Comparison of ENCODE assay signal across 8 mouse cellular contexts in genomic region chr7:64451441-64451840, GRCm38 (mm10). TPM values are rescaled to one million over a fixed set of nuclear protein-coding genes. Genes with fewer than 3 reads are reported as not detected.
DNase-seq lines count a peak whose midpoint lies in the region; ATAC-seq lines count a peak whose summit lies in the region.

No protein-coding gene starts in this region.

- H3K9ac ChIP-seq in forebrain, embryonic 14.5 days (ENCODE audit: low read length), result no peak overlapping the region
- H3K9ac ChIP-seq in neural tube, embryonic 11.5 days (ENCODE audit: low read length), result no peak overlapping the region

- no peaks in the 10 kb centered on the region for H3K9me3 ChIP-seq in forebrain, embryonic 14.5 days (replicated peaks; ENCODE audit: control insufficient read depth, low read length)
- H3K9me3 ChIP-seq in neural tube, embryonic 11.5 days (ENCODE audit: control insufficient read depth, low read length), result no peaks in the 10 kb centered on the region

- H3K4me2 ChIP-seq in forebrain, embryonic 14.5 days (ENCODE audit: low read length), result no peak overlapping the region
- H3K4me2 ChIP-seq in neural tube, embryonic 11.5 days (ENCODE audit: low read depth), result no peak overlapping the region

- peaks cover 4% of the 10 kb centered on the region for H3K4me1 ChIP-seq in forebrain, embryonic 14.5 days (ENCODE audit: control insufficient read depth, insufficient read depth, low read length)
- H3K4me1 ChIP-seq in neural tube, embryonic 11.5 days (ENCODE audit: control insufficient read depth, insufficient read depth, low read length), result no peaks in the 10 kb centered on the region

- 31% methylated on average over 4 of the region's 4 CpGs for WGBS in forebrain, embryonic 14.5 days
- WGBS in neural tube, embryonic 11.5 days, result 30% methylated on average over 4 of the region's 4 CpGs

- DNase-seq in forebrain, embryonic 14.5 days (ENCODE audit: low spot score), result peak; percentile 83
- peak; percentile 61 to 73 for DNase-seq in layer of hippocampus, postnatal 10 days (ENCODE audit: low spot score in 2 of 2)
- DNase-seq in neural tube, embryonic 11.5 days (ENCODE audit: low spot score), result peak; percentile 50
- DNase-seq in testis, postnatal 14 days (ENCODE audit: low spot score), result no peak
- no peak for DNase-seq in heart, adult 8-10 months (ENCODE audit: low spot score)
- DNase-seq in urinary bladder, postnatal 14 days (ENCODE audit: low spot score), result no peak
- no peak for DNase-seq in natural killer cell, adult 2 months (ENCODE audit: low spot score in 2 of 2)

- no peaks in the 10 kb centered on the region for H3K36me3 ChIP-seq in forebrain, embryonic 14.5 days (ENCODE audit: control insufficient read depth, insufficient read depth, low read length)
- H3K36me3 ChIP-seq in neural tube, embryonic 11.5 days (ENCODE audit: control insufficient read depth, insufficient read depth, low read length), result no peaks in the 10 kb centered on the region

- H3K27ac ChIP-seq in forebrain, embryonic 14.5 days (ENCODE audit: low read depth, low read length), result peak overlapping the region; percentile 75
- H3K27ac ChIP-seq in neural tube, embryonic 11.5 days (ENCODE audit: low read depth, low read length), result no peak overlapping the region

- H3K4me3 ChIP-seq in forebrain, embryonic 14.5 days (ENCODE audit: low read depth, low read length), result no peak overlapping the region
- H3K4me3 ChIP-seq in neural tube, embryonic 11.5 days (ENCODE audit: low read depth, low read length), result no peak overlapping the region

- peak; percentile 82; the same call in 1 of the 2 replicates for ATAC-seq in cerebellum, adult (ENCODE audit: insufficient number of reproducible peaks, low FRiP score, low TSS enrichment)
- ATAC-seq in forebrain, embryonic 14.5 days, result peak; percentile 88
- ATAC-seq in neural tube, embryonic 11.5 days (ENCODE audit: insufficient read depth, low FRiP score, low TSS enrichment), result peak; percentile 65

- no peaks in the 10 kb centered on the region for H3K27me3 ChIP-seq in forebrain, embryonic 14.5 days (replicated peaks; ENCODE audit: control insufficient read depth, insufficient read depth, low read length)
- H3K27me3 ChIP-seq in neural tube, embryonic 11.5 days (ENCODE audit: control insufficient read depth, insufficient read depth, low read length), result no peaks in the 10 kb centered on the region

RNA-seq across cellular contexts. Expression of gene Apba2, which starts 50.1 kb away (rescaled TPM):
- polyA plus RNA-seq in forebrain, embryonic 14.5 days (2014; fragmentation: Nextera tagmentation; extraction: Ambion mirVana), result 113 and 159 TPM in 2 replicates
- total RNA-seq in layer of hippocampus, postnatal 10 days (2021), result 100 to 1,000 TPM; 300 to 305 TPM
- polyA plus RNA-seq in neural tube, embryonic 11.5 days (2014; fragmentation: Nextera tagmentation; extraction: Ambion mirVana), result 97.6 and 123 TPM in 2 replicates
- 1 to 10 TPM; 1.1 to 1.9 (median 1.4) TPM for total RNA-seq in heart, adult 8-10 months (2022)

RNA-seq across cellular contexts. Expression of gene Mcee, which starts 59.0 kb away (rescaled TPM):
- 40.3 and 42.2 TPM in 2 replicates for polyA plus RNA-seq in forebrain, embryonic 14.5 days (2014; fragmentation: Nextera tagmentation; extraction: Ambion mirVana)
- 10 to 100 TPM; 44.0 to 47.0 TPM for total RNA-seq in layer of hippocampus, postnatal 10 days (2021)
- 34.2 and 39.7 TPM in 2 replicates for polyA plus RNA-seq in neural tube, embryonic 11.5 days (2014; fragmentation: Nextera tagmentation; extraction: Ambion mirVana)
- 100 to 1,000 TPM; 186 to 213 (median 202) TPM for total RNA-seq in heart, adult 8-10 months (2022)

RNA-seq across cellular contexts. Expression of gene Mphosph10, which starts 59.4 kb away (rescaled TPM):
- polyA plus RNA-seq in forebrain, embryonic 14.5 days (2014; fragmentation: Nextera tagmentation; extraction: Ambion mirVana), result 25.9 and 28.0 TPM in 2 replicates
- 10 to 100 TPM; 19.5 to 24.6 TPM for total RNA-seq in layer of hippocampus, postnatal 10 days (2021)
- polyA plus RNA-seq in neural tube, embryonic 11.5 days (2014; fragmentation: Nextera tagmentation; extraction: Ambion mirVana), result 51.9 and 54.4 TPM in 2 replicates
- total RNA-seq in heart, adult 8-10 months (2022), result 10 to 100 TPM; 13.0 to 15.5 (median 15.1) TPM

Comparison
In these comparisons a context has a peak if more than half of its experiments do, and no peak if none do; other contexts are left out.
1. DNase-seq: peak in forebrain, embryonic 14.5 days (single experiment), layer of hippocampus, postnatal 10 days (2 of 2) and neural tube, embryonic 11.5 days (single experiment); none in testis, postnatal 14 days (single experiment), heart, adult 8-10 months (single experiment), urinary bladder, postnatal 14 days (single experiment) and natural killer cell, adult 2 months (0 of 2).
2. RNA of gene Apba2, which starts 50.1 kb away (total RNA-seq): 300 to 305 TPM in layer of hippocampus, postnatal 10 days; 1.1 to 1.9 TPM in heart, adult 8-10 months; every median in the first group is over 100 times any median in the second.
3. Peak in every context shown above with its lines, with median percentiles within 50 percentile points of each other: ATAC-seq.